Mouse (Mus musculus) heart, embryonic 16.5 days (tissue): Measurements from ENCODE around the gene Slc6a11. TPM values are rescaled to one million over a fixed set of nuclear protein-coding genes. Genes with fewer than 3 reads are reported as not detected.

Experiments
- ATAC-seq: fragments of 200-750 bp; cut with Nextera tagmentation; replicated peaks from 2 replicates; pipeline ENCODE4 v1.8.0; 2017; ENCODE audit warnings: moderate number of reproducible peaks; ENCODE audit not compliant: insufficient read depth, low FRiP score; ENCODE audit errors: extremely low read depth
- H3K27ac ChIP-seq: fragments of 300-500 bp; sonication (generic); 2 replicates; pipeline ENCODE4 v1.5.1; 2014; ENCODE audit warnings: mild to moderate bottlenecking, low read length, control low read depth, moderate library complexity
- H3K27me3 ChIP-seq: fragments of 300-500 bp; sonication (generic); 2 replicates; pipeline ENCODE4 v1.6.1; 2014; ENCODE audit warnings: low read length, mixed read lengths; ENCODE audit not compliant: control insufficient read depth, insufficient read depth
- H3K36me3 ChIP-seq: fragments of 300-500 bp; sonication (generic); 2 replicates; pipeline ENCODE4 v1.6.1; 2014; ENCODE audit not compliant: control insufficient read depth, insufficient read depth
- H3K4me1 ChIP-seq: fragments of 300-500 bp; sonication (generic); 2 replicates; pipeline ENCODE4 v1.6.1; 2014; ENCODE audit warnings: low read length, mixed read lengths; ENCODE audit not compliant: control insufficient read depth, insufficient read depth
- H3K4me2 ChIP-seq: fragments of 300-500 bp; sonication (generic); 2 replicates; pipeline ENCODE4 v1.6.1; 2014; ENCODE audit warnings: low read depth, mild to moderate bottlenecking, control low read depth, low read length
- H3K4me3 ChIP-seq: fragments of 300-500 bp; sonication (generic); 2 replicates; pipeline ENCODE4 v1.5.1; 2014; ENCODE audit warnings: mild to moderate bottlenecking, control low read depth, low read length
- H3K9ac ChIP-seq: fragments of 300-500 bp; sonication (generic); 2 replicates; pipeline ENCODE4 v1.6.1; 2014; ENCODE audit warnings: low read length, control low read depth
- H3K9me3 ChIP-seq: fragments of 300-500 bp; sonication (generic); replicated peaks from 2 replicates; pipeline ENCODE4 v1.6.1; 2016; ENCODE audit warnings: low read length; ENCODE audit not compliant: control insufficient read depth
- WGBS: fragments of 180-500 bp; shearing (Covaris S2); extraction: QIAGEN DNeasy Blood & Tissue Kit; methylation state at CpG from one replicate; pipeline ENCODE4 v1.1.7; 2014; 5-methylcytosine and 5-hydroxymethylcytosine counted together
- polyA plus RNA-seq: library from polyadenylated mRNA; unstranded; fragments of >200 nt; fragmentation: Nextera tagmentation; extraction: Ambion mirVana; gene quantifications from 2 replicates; pipeline ENCODE4 v1.2.1, GENCODE M21; 2015

Gene Slc6a11
- polyA plus RNA-seq, 1 experiment from 2014 or later = not detected

DNA sequence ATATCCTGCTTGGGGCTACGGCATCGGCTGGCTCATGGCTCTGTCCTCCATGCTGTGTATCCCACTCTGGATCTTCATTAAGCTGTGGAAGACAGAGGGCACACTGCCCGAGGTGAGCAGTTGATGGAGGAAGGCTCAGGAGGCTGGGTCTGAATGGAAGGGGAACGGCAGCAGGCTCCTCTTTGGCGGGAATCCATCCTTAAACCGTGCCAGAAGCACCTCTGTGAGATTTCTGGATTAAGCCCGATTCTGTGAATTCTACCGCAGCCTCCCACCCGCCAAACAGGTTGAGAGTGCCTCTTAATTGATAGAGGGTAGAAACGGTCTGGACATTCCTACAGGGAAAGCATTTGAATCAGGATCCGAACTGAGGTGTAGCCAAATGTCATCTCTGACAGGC is 114.6 kb downstream of the Slc6a11 start:
- 70% methylated on average over 11 of the region's 11 CpGs for WGBS
- no peak for ATAC-seq
- no peak overlapping the region for H3K27ac ChIP-seq
- no peak overlapping the region for H3K4me3 ChIP-seq
- no peak overlapping the region for H3K4me2 ChIP-seq
- no peak overlapping the region for H3K9ac ChIP-seq
- H3K4me1 ChIP-seq = no peaks in the 10 kb centered on the region
- no peaks in the 10 kb centered on the region for H3K9me3 ChIP-seq
- H3K36me3 ChIP-seq = no peaks in the 10 kb centered on the region
- H3K27me3 ChIP-seq = peaks cover 5% of the 10 kb centered on the region

DNA sequence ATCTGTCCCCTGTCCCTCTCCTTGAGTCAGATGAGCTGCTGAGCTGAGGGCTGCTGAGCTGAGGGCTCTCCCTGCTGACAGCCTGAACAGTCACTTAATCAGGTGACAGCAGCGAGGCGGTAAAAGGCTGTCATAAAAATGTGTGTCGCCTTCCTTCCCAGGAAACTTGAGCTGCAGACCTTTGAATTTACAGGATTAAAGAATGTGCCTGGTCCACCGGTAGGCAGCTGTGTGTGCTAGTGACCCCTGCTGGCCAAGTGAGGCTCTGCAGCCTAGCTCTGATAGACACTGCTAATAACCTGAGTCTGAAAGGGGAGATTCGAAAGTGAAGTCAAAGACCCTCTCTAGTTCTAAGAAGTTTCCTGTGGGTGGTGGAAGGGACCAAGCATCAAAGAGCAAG is 119.3 kb downstream of the Slc6a11 start:
- Histone ChIP-seq H3K4me1 (no peaks in the 10 kb centered on the region), H3K36me3 (no peaks in the 10 kb centered on the region), H3K9ac (no peak overlapping the region), H3K9me3 (no peaks in the 10 kb centered on the region), H3K4me2 (no peak overlapping the region), H3K27ac (no peak overlapping the region), H3K4me3 (no peak overlapping the region), H3K27me3 (peaks cover 11% of the 10 kb centered on the region)
- 6% methylated on average over 5 of the region's 5 CpGs for WGBS
- ATAC-seq = no peak

DNA sequence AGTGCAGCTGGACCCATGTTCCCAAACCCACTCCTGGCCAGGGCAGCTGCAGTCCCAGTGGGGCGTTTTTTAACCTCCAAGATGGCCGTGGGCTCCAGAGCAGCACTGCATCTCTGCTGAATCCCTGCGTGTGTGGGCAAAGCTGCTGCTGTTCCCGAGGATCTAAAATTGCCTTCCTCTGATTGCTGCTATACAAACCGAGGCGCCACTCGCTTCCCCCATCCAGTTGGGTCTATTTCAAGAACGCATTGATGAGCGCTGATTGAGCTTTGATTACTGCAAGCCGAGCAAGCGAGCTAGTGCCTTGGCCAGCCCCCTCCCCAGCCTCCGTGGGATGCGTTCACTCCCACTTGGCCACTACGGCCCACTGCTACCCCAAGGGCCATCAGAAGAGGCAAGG is 123.9 kb downstream of the Slc6a11 start:
- ATAC-seq = no peak
- H3K9me3 ChIP-seq = no peaks in the 10 kb centered on the region
- no peak overlapping the region for H3K9ac ChIP-seq
- H3K27me3 ChIP-seq = peaks cover 7% of the 10 kb centered on the region
- H3K36me3 ChIP-seq = no peaks in the 10 kb centered on the region
- no peaks in the 10 kb centered on the region for H3K4me1 ChIP-seq
- H3K4me3 ChIP-seq = no peak overlapping the region
- 67% methylated on average over 14 of the region's 14 CpGs for WGBS
- H3K27ac ChIP-seq = no peak overlapping the region
- no peak overlapping the region for H3K4me2 ChIP-seq

DNA sequence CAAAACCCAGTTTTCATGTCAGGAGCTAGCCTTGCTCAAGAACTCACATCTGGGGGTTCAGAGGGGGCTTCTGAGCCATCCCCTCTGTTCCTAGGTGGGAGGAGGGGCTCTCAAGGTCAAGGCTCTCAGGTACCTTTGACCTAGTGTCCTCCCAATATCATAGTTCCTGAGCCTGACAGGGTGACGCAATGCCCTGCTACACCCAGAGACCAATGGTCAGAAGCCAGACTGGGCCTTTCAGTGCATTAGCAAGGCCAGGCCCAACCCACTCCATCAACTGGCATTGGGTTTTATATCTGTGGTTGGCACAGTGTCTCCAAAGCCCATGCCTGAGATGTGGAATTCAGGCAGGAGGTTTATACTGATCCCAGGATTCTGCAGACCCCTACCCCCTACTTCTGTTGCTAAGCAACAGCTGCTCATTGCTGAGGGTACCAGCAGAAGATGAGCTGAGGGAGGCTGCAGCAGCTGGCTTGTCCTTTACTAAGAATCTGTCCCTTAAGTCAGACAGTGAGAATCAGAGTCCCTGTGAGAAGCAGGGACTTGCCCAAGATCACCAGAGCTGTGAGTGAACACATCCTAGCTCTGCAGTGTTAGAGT is 126.8 kb downstream of the Slc6a11 start:
- Histone ChIP-seq H3K9me3 (no peaks in the 10 kb centered on the region), H3K27ac (no peak overlapping the region), H3K27me3 (no peaks in the 10 kb centered on the region), H3K9ac (no peak overlapping the region), H3K4me1 (no peaks in the 10 kb centered on the region), H3K36me3 (no peaks in the 10 kb centered on the region), H3K4me3 (no peak overlapping the region), H3K4me2 (no peak overlapping the region)
- ATAC-seq = no peak
- 58% methylated on average over 1 of the region's 1 CpGs for WGBS

DNA sequence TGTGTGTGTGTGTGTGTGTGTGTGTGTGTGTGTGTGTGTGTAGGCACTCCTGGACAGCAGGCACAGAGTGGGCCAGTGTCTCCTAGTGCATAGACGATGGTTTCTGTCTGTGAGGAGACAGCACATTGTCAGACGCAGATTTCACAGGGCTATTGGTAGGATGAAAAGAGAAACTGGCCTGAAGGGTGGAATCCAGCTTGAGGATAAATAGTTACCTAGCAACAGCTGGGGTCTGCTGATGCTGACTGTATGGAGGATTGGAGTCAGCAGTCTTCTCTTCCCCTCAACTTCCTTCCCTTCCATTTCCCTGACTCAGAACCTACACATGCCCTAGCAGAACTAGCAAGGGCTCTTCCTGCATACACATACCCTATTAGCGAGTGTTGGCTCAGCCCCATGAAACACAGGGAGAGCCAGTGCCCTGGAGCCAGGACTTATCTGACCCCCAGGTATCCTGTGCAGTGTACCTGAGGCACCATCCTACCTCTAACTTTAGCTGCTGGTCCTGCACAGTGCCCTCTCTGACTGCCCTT is 127.7 kb downstream of the Slc6a11 start:
- no peak overlapping the region for H3K4me2 ChIP-seq
- no peaks in the 10 kb centered on the region for H3K4me1 ChIP-seq
- H3K36me3 ChIP-seq = no peaks in the 10 kb centered on the region
- H3K27me3 ChIP-seq = no peaks in the 10 kb centered on the region
- H3K9me3 ChIP-seq = no peaks in the 10 kb centered on the region
- no peak overlapping the region for H3K27ac ChIP-seq
- no peak overlapping the region for H3K9ac ChIP-seq
- WGBS = 52% methylated on average over 3 of the region's 3 CpGs
- no peak; the same call in 1 of the 2 replicates for ATAC-seq
- no peak overlapping the region for H3K4me3 ChIP-seq

DNA sequence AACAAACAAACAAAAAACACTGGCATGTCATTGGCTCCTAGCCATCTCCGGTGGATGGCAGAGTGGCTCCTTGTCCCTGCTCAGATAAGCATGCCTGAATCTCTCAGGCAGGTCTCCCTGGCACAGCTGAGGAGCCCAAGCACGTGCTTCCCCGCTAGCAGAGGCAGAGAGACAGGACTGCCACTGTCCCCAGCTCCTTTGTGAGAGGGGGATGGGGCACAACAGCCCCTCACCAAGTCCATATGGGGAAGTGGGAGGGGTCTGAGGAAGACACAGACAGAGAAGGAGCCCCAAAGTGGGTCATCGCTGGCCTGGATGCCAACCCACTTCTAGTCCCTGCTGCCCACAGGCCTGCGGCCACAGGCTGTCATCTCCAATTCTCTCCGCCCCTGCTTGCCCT is 130.6 kb downstream of the Slc6a11 start:
- 50% methylated on average over 6 of the region's 6 CpGs for WGBS
- H3K4me1 ChIP-seq = peaks cover 5% of the 10 kb centered on the region; the same call in 1 of the 2 replicates
- H3K36me3 ChIP-seq = no peaks in the 10 kb centered on the region
- no peak overlapping the region for H3K9ac ChIP-seq
- H3K27me3 ChIP-seq = 0 out of 2 replicates have a peak, but pooled peaks cover 4% of the 10 kb centered on the region
- no peak overlapping the region for H3K27ac ChIP-seq
- H3K9me3 ChIP-seq = no peaks in the 10 kb centered on the region
- no peak overlapping the region for H3K4me3 ChIP-seq
- H3K4me2 ChIP-seq = no peak overlapping the region
- no peak for ATAC-seq

DNA sequence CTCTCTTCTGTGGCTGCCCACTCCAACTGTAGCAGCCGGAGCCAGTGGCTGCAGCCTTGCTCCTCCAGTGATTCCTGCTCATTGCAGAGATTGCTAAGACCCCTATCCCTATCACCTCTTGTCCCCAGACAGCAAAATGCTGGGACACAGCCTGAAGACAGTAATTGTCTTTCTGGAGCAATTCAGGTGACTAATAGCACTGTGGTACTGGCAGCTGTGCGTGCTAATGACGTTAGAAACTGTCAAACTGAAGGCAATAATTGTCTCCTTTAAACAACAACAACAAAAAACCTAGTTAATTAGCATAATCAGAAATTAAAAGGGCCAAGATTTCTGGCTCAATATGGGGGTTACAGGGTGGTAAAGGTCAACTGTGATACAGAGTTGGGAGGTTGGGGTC is 133.0 kb downstream of the Slc6a11 start:
- no peaks in the 10 kb centered on the region for H3K36me3 ChIP-seq
- H3K4me2 ChIP-seq = no peak overlapping the region
- ATAC-seq = no peak
- H3K4me1 ChIP-seq = peaks cover 5% of the 10 kb centered on the region; the same call in 1 of the 2 replicates
- H3K4me3 ChIP-seq = no peak overlapping the region
- H3K9ac ChIP-seq = no peak overlapping the region
- H3K27ac ChIP-seq = no peak overlapping the region
- 0 out of 2 replicates have a peak, but pooled peaks cover 4% of the 10 kb centered on the region for H3K27me3 ChIP-seq
- no peaks in the 10 kb centered on the region for H3K9me3 ChIP-seq
- 79% methylated on average over 3 of the region's 3 CpGs for WGBS

DNA sequence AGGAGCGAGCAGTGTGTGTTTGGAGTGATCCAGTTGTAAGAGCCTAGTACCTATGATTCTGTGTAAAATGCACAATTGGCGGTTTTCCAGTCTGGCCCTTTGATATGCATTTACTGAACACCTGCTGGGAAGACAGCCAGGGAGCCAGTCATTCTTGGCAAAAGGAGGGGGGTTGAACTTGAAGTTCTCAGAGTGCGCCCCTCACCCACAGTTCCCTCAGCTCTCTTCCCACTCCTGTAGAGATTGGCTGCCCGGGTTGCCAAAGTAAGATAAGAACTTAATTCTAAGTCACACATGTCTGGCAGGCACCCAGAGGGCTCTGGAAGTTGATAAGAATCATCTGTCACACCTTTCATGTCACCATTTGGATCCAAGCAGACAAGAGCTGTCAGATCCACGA is 133.4 kb downstream of the Slc6a11 start:
- 29% methylated on average over 5 of the region's 5 CpGs for WGBS
- H3K4me2 ChIP-seq = no peak overlapping the region
- H3K9ac ChIP-seq = no peak overlapping the region
- no peak for ATAC-seq
- H3K36me3 ChIP-seq = no peaks in the 10 kb centered on the region
- no peak overlapping the region for H3K27ac ChIP-seq
- peaks cover 4% of the 10 kb centered on the region; the same call in 1 of the 2 replicates for H3K27me3 ChIP-seq
- H3K4me1 ChIP-seq = peaks cover 5% of the 10 kb centered on the region; the same call in 1 of the 2 replicates
- no peaks in the 10 kb centered on the region for H3K9me3 ChIP-seq
- H3K4me3 ChIP-seq = no peak overlapping the region

DNA sequence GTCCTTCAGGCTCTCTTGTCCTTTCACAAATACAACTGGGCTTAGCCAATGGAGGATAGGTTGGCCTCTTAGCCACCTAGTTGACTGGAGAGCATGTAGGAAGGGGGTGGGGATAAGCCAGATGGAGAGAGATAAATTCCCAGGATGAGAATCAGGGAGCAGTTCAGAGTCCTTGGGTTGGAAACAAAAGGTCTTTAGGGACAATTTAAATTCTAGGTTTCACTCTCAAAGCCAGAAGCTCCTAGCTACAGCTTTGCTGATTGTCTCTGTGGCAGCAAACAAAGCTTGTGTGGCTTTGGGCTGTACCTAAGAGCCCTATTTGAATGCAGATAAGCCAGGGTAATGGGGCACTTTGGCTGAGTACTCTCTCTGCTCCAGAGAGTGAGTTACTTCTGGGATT is 135.2 kb downstream of the Slc6a11 start:
- H3K9ac ChIP-seq = no peak overlapping the region
- H3K27me3 ChIP-seq = peaks cover 7% of the 10 kb centered on the region; the same call in 1 of the 2 replicates
- H3K9me3 ChIP-seq = no peaks in the 10 kb centered on the region
- no peak overlapping the region for H3K4me2 ChIP-seq
- H3K4me1 ChIP-seq = peaks cover 5% of the 10 kb centered on the region; the same call in 1 of the 2 replicates
- H3K4me3 ChIP-seq = no peak overlapping the region
- H3K36me3 ChIP-seq = no peaks in the 10 kb centered on the region
- no peak overlapping the region for H3K27ac ChIP-seq
- no peak for ATAC-seq
